Mouse (Mus musculus): ENCODE measurements at regions not wholly inside any gene's neighbourhood (a gene's known extent, or its start where the extent isn't known, plus 50 kb on each side); places are given as distances from the start of the nearest gene placed in this dataset.

DNA sequence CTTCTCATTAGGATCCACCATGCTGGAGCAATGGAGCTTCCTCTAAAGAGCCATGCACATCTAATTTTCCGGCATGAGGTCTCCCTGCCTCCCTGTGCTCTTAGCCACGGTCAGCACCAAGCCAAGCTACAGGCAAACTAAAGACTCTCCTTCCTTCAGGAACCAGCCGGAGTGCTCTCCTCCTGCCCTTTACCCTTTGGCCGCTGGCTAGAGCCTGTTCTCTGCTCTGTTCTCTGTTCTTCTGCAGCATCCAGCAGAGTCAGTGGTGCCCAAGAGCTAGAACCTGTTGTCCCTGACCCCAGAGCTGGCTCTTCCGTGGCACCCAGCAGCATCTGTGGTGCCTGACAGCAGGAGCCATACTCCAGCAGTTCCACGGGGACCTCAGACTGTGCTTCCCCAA lies 145.6 kb upstream of the Zfp706 start:
- TF ChIP-seq CTCF (IDR thresholded peaks at IDR 0.05) (no peak), EP300 (IDR thresholded peaks at IDR 0.05) (no peak)

Data from lung, postnatal 0 days (tissue).